Mouse (Mus musculus) kidney, adult 2 months (tissue): Measurements from ENCODE around the gene Arhgef15. TPM values are rescaled to one million over a fixed set of nuclear protein-coding genes. Genes with fewer than 3 reads are reported as not detected.

ENCODE experiments used
- DNase-seq: peaks from one replicate; pipeline ENCODE4 v3.0.0; 2021
- H3K27ac ChIP-seq: fragments of 200-500 bp; 2 replicates; pipeline ENCODE4 v1.5.1; 2012; ENCODE audit warnings: low read depth, low read length, control low read depth, inconsistent platforms; ENCODE audit not compliant: insufficient read depth
- H3K27me3 ChIP-seq: fragments of 200-500 bp; replicated peaks from 2 replicates; pipeline ENCODE4 v1.6.1; 2012; ENCODE audit warnings: mild to moderate bottlenecking, moderate library complexity, low read length, inconsistent platforms; ENCODE audit not compliant: control insufficient read depth, insufficient read depth
- H3K36me3 ChIP-seq: fragments of 200-500 bp; 2 replicates; pipeline ENCODE4 v1.6.1; 2012; ENCODE audit warnings: mild to moderate bottlenecking, moderate library complexity, low read length, inconsistent platforms; ENCODE audit not compliant: control insufficient read depth, insufficient read depth
- H3K4me1 ChIP-seq: fragments of 200-500 bp; 2 replicates; pipeline ENCODE4 v1.6.1; 2011; ENCODE audit warnings: low read length; ENCODE audit not compliant: control insufficient read depth, insufficient read depth
- H3K4me3 ChIP-seq: fragments of 200-500 bp; 2 replicates; pipeline ENCODE4 v1.5.1; 2011; ENCODE audit warnings: mild to moderate bottlenecking, low read depth, low read length, control low read depth; ENCODE audit not compliant: insufficient read depth
- CTCF ChIP-seq: fragments of 200-500 bp; conservative IDR thresholded peaks from 2 replicates; pipeline ENCODE4 v1.5.1; 2011; ENCODE audit warnings: low read depth, mild to moderate bottlenecking, control low read depth, low read length, moderate library complexity, mixed read lengths; ENCODE audit not compliant: insufficient read depth, insufficient read length
- POLR2A ChIP-seq: fragments of 200-500 bp; IDR thresholded peaks from one replicate; pipeline ENCODE4 v1.6.1; 2011; ENCODE audit warnings: low read depth, low read length, control low read depth
- WGBS: fragments of 180-500 bp; shearing (Covaris S2); methylation state at CpG from one replicate; pipeline ENCODE4 v1.1.7; 2018; 5-methylcytosine and 5-hydroxymethylcytosine counted together
- polyA plus RNA-seq: library from polyadenylated mRNA; depleted of rRNA; stranded (reverse); fragments of >200 nt; gene quantifications from 2 replicates; pipeline ENCODE4 v1.2.3, GENCODE M21; 2012

Gene Arhgef15
- polyA plus RNA-seq, 1 experiment, result 38.2 TPM

- TF ChIP-seq POLR2A, result no peak
- no peak for TF ChIP-seq CTCF
- Histone ChIP-seq H3K4me1 (no peaks in the 10 kb centered on the region), H3K4me3 (no peak overlapping the region), H3K27ac (no peak overlapping the region), H3K36me3 (peaks cover 11% of the 10 kb centered on the region), H3K27me3 (no peaks in the 10 kb centered on the region)
- DNase-seq, result no peak
- WGBS, result 85% methylated on average over 9 of the region's 9 CpGs
Observed at GRCm38 (mm10) chr11:68905665-68906460, 51.4 kb downstream of the Arhgef15 start.

GRCm38 (mm10) chr11:68905138-68905531 lies 52.1 kb downstream of the Arhgef15 start:
- Histone ChIP-seq H3K4me3 (no peak overlapping the region), H3K36me3 (peaks cover 11% of the 10 kb centered on the region), H3K27me3 (no peaks in the 10 kb centered on the region), H3K27ac (no peak overlapping the region), H3K4me1 (no peaks in the 10 kb centered on the region)
- WGBS, result 84% methylated on average over 3 of the region's 3 CpGs
- no peak for DNase-seq
- no peak for TF ChIP-seq CTCF
- no peak for TF ChIP-seq POLR2A

- Histone ChIP-seq H3K27me3 (no peaks in the 10 kb centered on the region), H3K4me1 (no peaks in the 10 kb centered on the region), H3K36me3 (peaks cover 11% of the 10 kb centered on the region), H3K27ac (no peak overlapping the region), H3K4me3 (no peak overlapping the region)
- TF ChIP-seq CTCF (peak; percentile 48; the same call in 1 of the 2 replicates), POLR2A (no peak)
- WGBS, result 74% methylated on average over 8 of the region's 8 CpGs
- DNase-seq, result peak; percentile 91
Observed at GRCm38 (mm10) chr11:68904375-68905137, 52.7 kb downstream of the Arhgef15 start.

- Histone ChIP-seq H3K36me3 (peaks cover 11% of the 10 kb centered on the region), H3K4me1 (no peaks in the 10 kb centered on the region), H3K4me3 (no peak overlapping the region), H3K27me3 (no peaks in the 10 kb centered on the region), H3K27ac (no peak overlapping the region)
- WGBS, result 72% methylated on average over 2 of the region's 2 CpGs
- no peak for DNase-seq
- no peak for TF ChIP-seq POLR2A
- TF ChIP-seq CTCF, result no peak
Observed at GRCm38 (mm10) chr11:68903775-68904174, 53.5 kb downstream of the Arhgef15 start.

GRCm38 (mm10) chr11:68902823-68903222 lies 54.5 kb downstream of the Arhgef15 start:
- TF ChIP-seq CTCF (no peak), POLR2A (no peak)
- Histone ChIP-seq H3K4me3 (no peak overlapping the region; the same call in 1 of the 2 replicates), H3K4me1 (no peaks in the 10 kb centered on the region), H3K27me3 (no peaks in the 10 kb centered on the region), H3K27ac (no peak overlapping the region), H3K36me3 (peaks cover 11% of the 10 kb centered on the region)
- no peak for DNase-seq
- 69% methylated on average over 5 of the region's 5 CpGs for WGBS

- Histone ChIP-seq H3K4me3 (peak overlapping the region; percentile 98), H3K27ac (no peak overlapping the region), H3K27me3 (no peaks in the 10 kb centered on the region), H3K4me1 (no peaks in the 10 kb centered on the region), H3K36me3 (peaks cover 11% of the 10 kb centered on the region)
- no peak for TF ChIP-seq CTCF
- TF ChIP-seq POLR2A, result no peak
- DNase-seq, result no peak
- WGBS, result 3% methylated on average over 11 of the region's 11 CpGs
Observed at GRCm38 (mm10) chr11:68902367-68902766, 54.9 kb downstream of the Arhgef15 start.

- no peaks in the 10 kb centered on the region for H3K4me1 ChIP-seq
- TF ChIP-seq CTCF (no peak), POLR2A (no peak)
- 1% methylated on average over 10 of the region's 10 CpGs for WGBS
- H3K27ac ChIP-seq, result peak overlapping the region; percentile 83
- no peaks in the 10 kb centered on the region for H3K27me3 ChIP-seq
- H3K36me3 ChIP-seq, result peaks cover 11% of the 10 kb centered on the region
- no peak for DNase-seq
- H3K4me3 ChIP-seq, result peak overlapping the region; percentile 98
Observed at GRCm38 (mm10) chr11:68902047-68902364, 55.3 kb downstream of the Arhgef15 start.
